Mouse (Mus musculus) left cerebral cortex, adult 11 months (tissue): ENCODE data around the gene Cpsf4.
"Not testable (repeated sequence)": the region's sequence is repeated elsewhere in the genome, so short reads cannot be mapped to it uniquely, and the experiment has no call there.

Experiments used
- DNase-seq: peaks from one replicate; pipeline ENCODE4 v3.0.0; 2022; ENCODE audit warnings: low spot score

Gene Cpsf4

DNA sequence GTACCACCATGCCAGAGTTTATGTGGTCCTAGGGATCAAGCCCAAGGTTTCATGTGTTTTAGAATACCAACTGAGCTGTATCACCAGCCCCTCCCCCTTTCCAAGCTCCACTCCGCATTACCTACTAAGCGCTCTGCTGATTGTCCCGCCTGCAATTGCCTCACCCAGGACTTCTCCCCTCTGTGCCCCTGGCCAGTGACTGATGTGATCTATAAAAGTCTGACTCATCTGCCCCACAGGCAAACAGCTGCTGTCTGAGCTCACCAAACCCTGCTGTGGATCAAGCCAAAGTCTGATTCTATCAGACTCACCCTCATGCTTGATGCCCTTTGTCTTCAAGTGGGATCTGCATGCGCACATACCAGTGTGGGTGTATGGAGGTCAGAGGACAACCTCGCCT is 55.8 kb downstream of the Cpsf4 start:
- no peak for DNase-seq

GRCm38 (mm10) chr5:145223395-145223794 is 56.4 kb downstream of the Cpsf4 start:
- DNase-seq: no peak

DNA sequence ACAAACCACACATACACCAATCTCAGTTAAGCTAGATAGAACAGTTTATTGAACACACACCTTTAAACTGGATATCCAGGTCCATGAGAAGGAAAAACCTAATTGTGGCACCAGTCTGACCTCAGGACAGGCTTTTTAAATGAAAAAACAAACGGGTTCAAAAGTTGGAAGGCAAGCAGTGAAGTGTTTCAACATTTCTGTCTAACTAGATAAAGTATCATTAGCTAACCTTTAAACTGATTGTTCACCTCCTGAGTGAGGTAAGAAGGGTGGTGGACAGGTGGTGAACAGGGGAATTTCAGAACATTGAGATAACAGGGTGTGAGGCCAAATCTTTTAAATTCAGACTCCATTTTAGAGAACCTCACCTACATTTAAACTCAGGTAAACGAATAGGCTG is 59.4 kb downstream of the Cpsf4 start:
- no peak for DNase-seq

GRCm38 (mm10) chr5:145229283-145229682 is 62.3 kb downstream of the Cpsf4 start:
- DNase-seq: not testable (repeated sequence)

DNA sequence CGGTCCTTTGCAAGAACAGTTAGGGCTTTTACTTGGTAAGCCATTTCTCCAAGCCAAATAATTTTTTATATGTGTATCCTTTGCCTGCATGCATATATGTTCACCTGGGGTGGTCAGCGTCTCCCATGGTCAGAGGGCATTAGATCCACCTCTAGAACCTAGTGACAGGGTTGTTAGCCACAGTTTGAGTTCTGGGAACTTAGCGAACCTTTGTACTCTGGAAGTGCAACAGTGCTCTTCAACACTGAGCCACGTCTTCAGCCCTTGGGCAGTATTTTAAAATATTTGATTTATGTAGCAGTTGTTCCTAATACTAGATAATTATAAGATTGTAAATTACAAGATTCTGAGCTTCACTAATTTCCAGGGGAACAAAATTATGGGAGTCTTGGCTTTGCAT is 63.6 kb downstream of the Cpsf4 start:
- DNase-seq: no peak

DNA sequence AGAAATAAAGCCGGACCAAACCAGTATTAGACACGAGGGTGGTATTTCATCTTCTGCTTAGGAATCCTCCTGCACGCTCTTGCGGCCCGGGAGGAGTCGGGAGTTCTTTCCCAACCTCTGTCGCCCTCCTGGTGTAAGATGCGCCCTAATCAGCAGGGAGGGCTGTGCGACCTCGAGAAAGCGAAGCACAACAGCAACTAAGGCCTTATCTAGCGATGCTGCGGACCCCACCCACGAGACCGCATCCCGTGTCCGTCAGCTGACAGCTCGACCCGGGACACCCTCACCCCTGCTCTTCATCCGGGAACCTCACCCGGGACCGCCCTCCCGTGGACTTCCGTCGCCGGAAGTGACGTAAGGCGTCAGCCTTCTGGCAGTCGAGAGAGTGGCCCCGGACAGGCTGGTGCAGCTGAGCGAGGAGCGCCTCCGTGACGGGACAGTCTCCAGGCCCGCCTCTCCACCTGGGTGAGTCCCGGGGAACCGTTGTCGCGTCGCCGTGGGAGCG is 64.4 kb downstream of the Cpsf4 start, which contains the start of gene Zfp655:
Gene Zfp655 (plus strand): TSS at position 349 of the 505 bp plus-strand sequence.
- DNase-seq: peak; percentile 95
